Mouse (Mus musculus) regulatory T cell (primary cell): ENCODE measurements around the gene S100a2.

ENCODE experiments used
- in situ Hi-C: fragments of 300-600 bp; cut with MboI, MseI; formaldehyde crosslinking; loops from one replicate; pipeline ENCODE4 v1.15.1; 2025; ENCODE audit warnings: high pct_unique_total_duplicates

Gene S100a2

DNA sequence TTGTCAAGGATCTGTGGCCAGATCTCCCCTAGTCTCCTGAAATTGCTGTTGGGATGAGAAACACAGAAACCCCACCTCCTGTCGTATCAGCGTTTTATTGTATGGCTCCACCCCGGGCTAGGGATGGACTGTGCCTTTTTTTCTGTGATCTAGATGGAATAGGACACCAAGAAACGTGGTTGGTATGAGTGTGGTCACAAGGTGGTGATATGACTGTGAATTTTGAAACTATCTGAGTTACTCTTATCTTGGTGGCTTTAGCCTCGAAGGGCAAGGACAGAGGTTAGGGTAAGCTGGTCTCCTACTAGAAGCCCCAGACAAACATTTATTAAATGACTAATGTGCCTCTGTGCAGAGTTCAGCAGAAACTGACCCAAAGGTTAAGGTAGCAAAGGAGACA, 5.5 kb downstream of the S100a2 start:
- in situ Hi-C loops, result loop anchor here (10.0 kb wide), 1 partner anchor 301 kb away; the partner anchor contains the start of gene Gatad2b

GRCm38 (mm10) chr3:90596810-90597209, 6.8 kb downstream of the S100a2 start:
- in situ Hi-C loops, result loop anchor here (10.0 kb wide), 1 partner anchor 302 kb away; the partner anchor contains the start of gene Gatad2b

GRCm38 (mm10) chr3:90597736-90598135, 7.7 kb downstream of the S100a2 start:
- in situ Hi-C loops, result loop anchor here (10.0 kb wide), 1 partner anchor 303 kb away; the partner anchor contains the start of gene Gatad2b

- in situ Hi-C loops, result loop anchor here (10.0 kb wide), 1 partner anchor 303 kb away; the partner anchor contains the start of gene Gatad2b
Observed at GRCm38 (mm10) chr3:90598212-90598611, 8.2 kb downstream of the S100a2 start.

DNA sequence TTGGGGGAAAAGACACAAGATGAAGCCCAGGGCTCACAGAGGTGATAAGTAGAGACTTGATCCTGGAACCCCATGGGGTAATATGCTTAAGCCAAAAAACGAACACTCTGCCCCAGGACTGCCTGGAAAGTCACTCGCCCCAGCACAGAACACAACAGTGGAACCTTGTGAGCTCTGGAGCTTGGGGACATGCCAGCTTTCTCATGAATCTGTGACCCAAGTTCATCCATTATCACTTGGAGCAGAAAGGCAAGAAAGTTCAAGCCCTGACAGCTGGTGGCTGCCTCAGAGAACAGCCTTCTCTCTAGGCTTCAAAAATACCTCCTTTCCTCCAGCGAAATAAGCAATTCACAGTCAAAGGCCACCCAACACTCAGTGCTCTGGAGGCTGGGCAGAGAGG, 9.4 kb downstream of the S100a2 start:
- in situ Hi-C loops, result loop anchor here (10.0 kb wide), 1 partner anchor 305 kb away; the partner anchor contains the start of gene Gatad2b

DNA sequence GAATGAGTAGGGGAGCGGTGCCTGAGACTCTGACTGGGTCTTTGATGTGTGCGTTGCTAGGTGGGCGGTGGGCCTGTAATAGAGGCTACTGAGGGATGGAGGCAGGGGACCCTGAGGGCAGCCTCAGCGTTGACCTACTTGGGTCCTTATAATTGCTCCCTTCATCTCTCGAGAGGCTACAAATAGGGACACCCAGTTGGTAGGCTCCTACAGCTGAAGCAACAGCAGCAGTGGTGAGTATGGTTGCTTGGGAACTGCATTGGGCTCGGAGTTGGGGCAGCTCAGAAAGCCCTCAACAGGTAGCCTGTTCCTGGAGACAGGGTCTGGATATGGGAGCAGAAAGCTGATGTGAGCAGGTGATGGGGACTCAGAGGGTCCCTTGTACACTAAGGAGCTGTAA, 10.0 kb downstream of the S100a2 start:
- in situ Hi-C loops, result no loop called here

DNA sequence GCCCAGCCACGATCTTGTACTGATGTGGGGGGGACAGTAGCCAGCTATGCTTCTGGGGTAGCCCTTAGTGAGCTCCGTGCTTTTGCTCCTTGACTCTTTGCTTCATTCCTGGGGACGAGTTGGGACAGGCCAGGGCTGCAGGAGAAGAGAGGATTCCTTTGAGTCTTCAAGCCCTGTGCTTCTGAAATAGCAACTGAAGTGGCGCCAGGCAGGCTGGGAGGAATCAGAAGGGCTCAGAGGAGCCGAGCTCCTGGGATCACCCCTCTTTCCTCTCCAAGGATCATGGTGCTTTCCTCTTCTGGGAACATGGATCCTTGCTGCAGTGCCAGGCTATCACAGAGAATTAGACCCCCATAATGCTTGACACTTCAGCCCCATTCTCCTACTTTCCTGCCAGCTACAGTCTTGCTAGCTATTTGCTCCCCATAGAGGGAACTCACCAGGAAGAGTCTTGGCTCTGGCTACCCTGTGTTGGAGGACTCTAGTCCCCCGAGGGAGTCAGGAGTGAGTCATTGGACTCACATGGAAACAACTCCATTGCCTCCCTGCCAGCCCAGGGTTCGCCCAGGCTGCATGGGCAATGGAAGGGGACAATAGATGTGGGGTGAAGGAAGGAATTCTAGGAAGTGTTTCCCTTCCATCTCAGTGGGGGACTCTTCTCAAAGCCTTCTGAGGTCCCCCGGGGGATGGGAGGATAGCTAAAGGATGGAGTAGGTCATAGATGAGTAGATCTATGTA, 10.6 kb downstream of the S100a2 start:
- in situ Hi-C loops, result no loop called here

DNA sequence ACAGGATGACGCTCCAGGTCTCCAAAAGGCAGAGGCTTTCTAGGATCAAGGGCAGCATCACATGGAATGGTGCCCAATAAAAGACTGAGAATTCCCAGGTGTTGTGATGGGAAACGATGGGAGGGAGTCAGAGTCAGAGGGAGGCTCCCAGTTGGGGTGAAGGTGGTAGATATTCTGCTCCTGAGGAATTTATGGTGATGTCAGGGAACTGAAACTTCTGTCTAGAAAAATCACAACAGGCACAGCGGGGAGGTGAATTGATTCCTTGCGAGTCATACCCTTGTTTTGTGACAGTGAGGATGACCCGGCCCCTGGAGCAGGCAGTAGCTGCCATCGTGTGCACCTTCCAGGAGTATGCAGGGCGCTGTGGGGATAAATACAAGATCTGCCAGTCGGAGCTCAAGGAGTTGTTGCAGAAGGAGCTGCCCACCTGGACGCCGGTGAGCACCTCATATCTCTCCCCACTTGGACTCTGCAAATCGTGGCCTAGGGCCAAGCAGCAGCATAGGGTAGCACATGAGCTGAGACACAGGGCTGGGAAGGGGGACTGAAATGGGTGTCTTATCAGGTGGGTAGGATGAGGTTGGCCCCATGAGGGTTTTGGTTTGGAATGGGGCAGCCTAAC, 11.6 kb downstream of the S100a2 start, which contains the start of gene Gm42674:
Gm42674 (plus strand) TSS at position 419 of the 625 bp plus-strand sequence.
- in situ Hi-C loops, result no loop called here

GRCm38 (mm10) chr3:90603623-90604022, 13.6 kb downstream of the S100a2 start, which contains the start of gene S100a4:
TSS of gene S100a4 (plus strand) at chr3:90603771.
- in situ Hi-C loops, result no loop called here

DNA sequence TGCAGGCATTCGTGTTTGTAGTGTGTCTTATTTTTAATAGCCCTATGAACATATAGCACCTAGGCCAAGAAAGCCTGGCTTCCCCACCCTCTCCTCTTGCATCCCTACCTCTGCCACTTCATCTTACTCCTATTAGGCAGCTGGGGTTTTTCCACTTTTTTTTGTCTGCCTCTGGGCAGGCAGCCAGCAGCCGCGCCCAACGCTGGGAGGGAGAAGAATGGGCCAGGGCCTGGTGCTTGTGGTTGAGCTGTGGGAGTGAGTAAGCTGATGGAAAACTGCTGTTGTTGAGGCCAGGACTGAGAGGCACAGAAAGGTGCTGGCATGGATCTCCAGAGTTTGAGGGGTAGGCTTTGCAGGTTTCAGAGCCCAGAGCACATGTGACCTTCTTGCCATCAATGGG, 14.4 kb downstream of the S100a2 start:
- in situ Hi-C loops, result no loop called here

- in situ Hi-C loops, result no loop called here
Observed at GRCm38 (mm10) chr3:90605049-90605448, 15.0 kb downstream of the S100a2 start.

DNA sequence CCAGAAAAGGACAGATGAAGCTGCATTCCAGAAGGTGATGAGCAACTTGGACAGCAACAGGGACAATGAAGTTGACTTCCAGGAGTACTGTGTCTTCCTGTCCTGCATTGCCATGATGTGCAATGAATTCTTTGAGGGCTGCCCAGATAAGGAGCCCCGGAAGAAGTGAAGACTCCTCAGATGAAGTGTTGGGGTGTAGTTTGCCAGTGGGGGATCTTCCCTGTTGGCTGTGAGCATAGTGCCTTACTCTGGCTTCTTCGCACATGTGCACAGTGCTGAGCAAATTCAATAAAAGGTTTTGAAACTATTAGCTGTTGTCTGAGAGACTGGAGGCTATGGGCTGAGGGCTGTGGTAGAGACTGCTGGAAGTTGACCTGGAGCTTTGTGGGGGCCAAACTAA, 15.7 kb downstream of the S100a2 start:
- in situ Hi-C loops, result no loop called here

DNA sequence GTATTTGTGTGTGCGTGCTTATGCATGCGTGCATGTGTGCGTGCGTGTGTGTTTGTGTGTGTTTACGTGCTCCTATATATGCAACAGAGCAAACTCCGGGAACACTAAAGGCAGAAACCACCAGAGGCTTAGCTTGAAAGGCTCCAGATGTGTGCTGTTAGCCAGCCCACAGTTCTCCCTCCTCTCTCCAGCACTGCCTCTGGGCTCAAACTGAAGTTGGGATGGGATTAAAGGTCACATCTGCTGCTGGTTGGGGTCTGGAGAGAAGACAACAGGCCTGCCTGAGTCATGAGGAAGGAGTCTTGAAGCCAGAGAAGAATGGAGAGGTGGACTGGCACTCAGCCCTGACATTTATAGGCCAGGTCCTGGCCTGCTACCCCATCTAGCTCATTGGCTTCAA, 16.1 kb downstream of the S100a2 start:
- in situ Hi-C loops, result no loop called here

DNA sequence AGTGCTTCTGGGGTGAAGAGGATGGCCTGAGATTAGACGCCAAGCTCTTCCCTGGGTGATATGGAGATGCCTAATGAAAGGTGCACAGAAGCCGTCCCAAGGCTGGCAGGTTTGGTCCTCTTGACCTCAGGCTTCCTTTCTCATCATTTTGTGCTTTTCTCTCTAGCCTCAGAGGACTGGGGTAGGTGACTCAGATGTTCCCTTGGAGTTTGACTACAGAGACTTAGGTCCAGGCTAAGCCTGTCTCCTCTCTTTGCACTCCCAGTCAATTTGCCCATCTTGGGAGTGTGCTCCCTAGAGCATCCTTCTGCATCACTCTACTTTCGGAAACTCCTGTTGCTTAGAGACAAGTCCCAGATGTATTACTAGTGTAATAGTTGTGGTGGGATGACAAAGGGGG, 17.3 kb downstream of the S100a2 start:
- in situ Hi-C loops, result no loop called here

- in situ Hi-C loops, result no loop called here
Observed at GRCm38 (mm10) chr3:90608223-90608622, 18.2 kb downstream of the S100a2 start, which contains the start of gene S100a5. TSS of gene S100a5 (plus strand) at chr3:90608523.

GRCm38 (mm10) chr3:90609102-90609501, 19.1 kb downstream of the S100a2 start:
- in situ Hi-C loops, result no loop called here

- in situ Hi-C loops, result loop anchor here (5.0 kb wide), 1 partner anchor 84 kb away; the partner anchor contains the start of gene S100a14
Observed at GRCm38 (mm10) chr3:90611494-90611893, 21.4 kb downstream of the S100a2 start.

GRCm38 (mm10) chr3:90612061-90612460, 22.0 kb downstream of the S100a2 start:
- in situ Hi-C loops, result loop anchor here (5.0 kb wide), 1 partner anchor 85 kb away; the partner anchor contains the start of gene S100a14

DNA sequence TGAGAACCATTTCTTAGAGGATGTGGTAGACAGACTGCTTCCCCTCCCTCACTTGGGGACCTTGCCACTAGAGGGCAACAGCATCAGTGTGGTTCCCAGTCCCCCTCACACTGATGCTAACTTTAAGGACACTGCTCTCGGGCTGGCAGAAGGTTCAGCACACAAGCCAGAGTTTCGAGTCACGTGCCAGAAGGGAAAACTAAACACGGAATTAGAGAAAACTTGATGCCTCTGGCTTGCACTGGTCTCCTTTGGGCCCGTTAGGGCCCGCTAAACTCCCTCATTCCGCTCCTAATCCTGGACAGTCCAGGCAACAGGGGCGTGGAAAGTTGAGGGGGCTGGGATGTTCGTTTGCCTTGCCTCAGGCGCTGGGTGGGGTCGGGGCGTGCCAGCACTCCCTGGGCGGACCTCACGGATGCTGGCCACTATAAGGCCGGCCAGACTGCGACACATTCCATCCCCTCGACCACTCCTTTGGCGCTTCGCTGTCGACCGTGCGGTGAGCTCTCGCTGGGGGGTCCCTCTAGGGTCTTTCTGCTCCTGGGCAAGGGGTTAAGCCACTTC, 22.8 kb downstream of the S100a2 start, which contains the start of gene S100a6:
S100a6 (plus strand) TSS at position 155 of the 564 bp plus-strand sequence.
- in situ Hi-C loops, result loop anchor here (5.0 kb wide), 1 partner anchor 86 kb away; the partner anchor contains the start of gene S100a14

- in situ Hi-C loops, result loop anchor here (5.0 kb wide), 1 partner anchor 86 kb away; the partner anchor contains the start of gene S100a14
Observed at GRCm38 (mm10) chr3:90613461-90614147, 23.6 kb downstream of the S100a2 start.

- in situ Hi-C loops, result loop anchor here (5.0 kb wide), 1 partner anchor 87 kb away; the partner anchor contains the start of gene S100a14
Observed at GRCm38 (mm10) chr3:90614148-90614530, 24.1 kb downstream of the S100a2 start.
